Mouse (Mus musculus) spleen, adult 10 weeks (tissue): ENCODE measurements around the gene Zfp511. TPM values are rescaled to one million over a fixed set of nuclear protein-coding genes. Genes with fewer than 3 reads are reported as not detected.

Experiments used
- polyA plus RNA-seq: library from polyadenylated mRNA; stranded (reverse); fragments of 350-450 nt; fragmentation: Illumina TruSeq; extraction: RNeasy Lipid Tissue Mini Kit (QIAGEN cat#74804); gene quantifications from one replicate; pipeline ENCODE4 v1.2.3, GENCODE M21; 2015; ENCODE audit warnings: low replicate concordance; ENCODE audit not compliant: insufficient read depth

The Zfp511 gene
- polyA plus RNA-seq: 39.7 TPM

DNA sequence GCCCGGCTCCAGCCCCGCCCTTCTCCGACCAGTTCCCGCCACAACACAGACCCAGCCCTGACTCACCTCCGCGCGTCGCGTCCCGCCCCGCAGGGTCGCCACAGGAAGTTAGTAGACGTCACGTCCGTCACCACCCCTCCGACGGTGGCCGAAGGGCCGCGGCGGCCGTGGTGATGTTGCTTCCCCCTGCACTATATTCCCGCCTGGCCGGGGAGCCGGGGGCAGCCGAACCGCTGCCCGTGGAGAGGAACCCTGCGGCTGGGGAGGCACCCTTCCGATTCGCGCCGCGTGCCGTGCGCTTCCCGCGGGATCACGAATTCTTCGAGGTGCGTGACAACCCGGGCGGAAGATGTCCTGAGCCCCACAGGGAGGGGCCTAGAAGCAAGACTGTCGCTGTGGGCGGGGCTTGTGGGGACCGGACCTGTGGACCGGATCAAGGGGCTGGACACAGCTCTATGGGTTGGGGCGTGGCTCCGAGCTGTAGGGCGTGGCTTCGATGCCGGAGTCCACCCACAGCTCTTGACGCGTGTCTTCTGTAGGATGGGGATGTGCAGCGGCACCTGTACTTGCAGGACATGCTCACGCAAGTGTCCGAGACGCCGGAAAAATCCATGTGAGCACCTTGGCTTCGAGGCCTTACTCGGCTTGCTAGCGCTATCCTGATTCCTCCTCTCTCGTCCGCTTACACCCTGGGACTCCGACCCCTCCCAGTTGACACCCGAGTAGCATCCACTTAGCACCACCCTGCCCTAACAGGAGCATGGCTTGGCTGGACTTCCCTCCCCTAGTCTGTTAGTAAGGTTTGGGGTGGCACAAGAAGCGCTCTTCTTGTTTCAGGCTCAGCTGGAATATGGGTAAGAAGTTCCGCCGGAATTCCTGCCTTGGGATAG lies at the start of gene Zfp511, which contains the start of gene Tubgcp2:
Gene Zfp511 (plus strand): TSS at position 111 of the 890 bp plus-strand sequence.
Gene Tubgcp2 (minus strand): TSS at position 389 of the 890 bp plus-strand sequence.

GRCm38 (mm10) chr7:139992406-139992805 lies 43.8 kb upstream of the Zfp511 start, which contains the start of gene Adam8:
Gene Adam8 (minus strand): TSS chr7:139992562.

DNA sequence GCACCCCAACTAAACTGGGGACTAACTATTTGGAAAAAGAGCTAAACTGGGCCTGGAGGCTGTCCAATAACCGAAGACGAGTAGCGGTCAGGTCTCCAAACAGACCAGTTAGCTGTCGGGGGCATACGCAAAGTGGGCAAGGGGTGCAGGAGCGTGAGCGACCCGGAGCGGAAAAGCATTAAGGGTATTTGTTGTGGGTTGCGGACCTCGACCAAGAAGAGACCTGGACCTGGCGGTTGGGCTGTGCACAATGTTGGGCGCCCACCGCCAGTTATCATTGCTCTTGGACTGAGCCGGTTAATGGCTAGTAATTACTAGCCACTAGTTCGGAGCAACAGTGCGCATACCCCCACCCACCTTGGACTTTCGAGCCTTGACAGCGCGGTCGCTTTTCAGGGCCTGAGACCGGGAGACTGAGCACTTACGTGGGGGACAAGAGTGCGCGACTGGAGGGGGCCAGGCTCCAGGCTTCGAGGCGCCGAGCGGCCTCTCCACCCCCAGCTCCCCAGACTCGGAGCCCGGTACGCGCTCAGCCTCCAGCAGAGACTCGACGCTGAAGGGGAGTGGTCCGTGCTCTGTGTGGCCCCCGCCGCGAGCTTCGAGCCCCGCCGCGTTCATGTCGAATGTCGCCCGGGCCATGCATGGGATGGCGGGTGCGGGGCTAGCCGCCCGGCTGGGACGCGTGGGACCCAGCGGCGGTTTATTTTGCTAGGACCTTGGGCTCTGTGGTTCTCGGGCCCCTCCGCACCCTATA lies 12.3 kb downstream of the Zfp511 start, which contains the start of gene Msx3:
Gene Msx3 (minus strand): TSS at position 729 of the 754 bp plus-strand sequence.

GRCm38 (mm10) chr7:140082242-140082678 lies 46.1 kb downstream of the Zfp511 start, which contains the start of gene Caly:
Gene Caly (minus strand): TSS chr7:140082548.

Other genes with a start within 250 kb of the Zfp511 start
- gene Adgra1, start 202.2 kb upstream of the Zfp511 start, polyA plus RNA-seq: not detected
- gene Kndc1, start 141.7 kb upstream of the Zfp511 start, polyA plus RNA-seq: 0.12 TPM
- gene Utf1, start 92.6 kb upstream of the Zfp511 start, polyA plus RNA-seq: 0.19 TPM
- gene 6430531B16Rik, start 57.6 kb upstream of the Zfp511 start, polyA plus RNA-seq: not detected
- 15.3 TPM for gene Adam8, start 43.8 kb upstream of the Zfp511 start, polyA plus RNA-seq
- gene Tubgcp2, start 278 bp downstream of the Zfp511 start, polyA plus RNA-seq: 21.8 TPM
- not detected for gene Msx3, start 12.7 kb downstream of the Zfp511 start, polyA plus RNA-seq
- not detected for gene Caly, start 46.2 kb downstream of the Zfp511 start, polyA plus RNA-seq
- not detected for gene Prap1, start 57.0 kb downstream of the Zfp511 start, polyA plus RNA-seq
- 3.8 TPM for gene Fuom, start 66.0 kb downstream of the Zfp511 start, polyA plus RNA-seq
- gene Paox, start 79.4 kb downstream of the Zfp511 start, polyA plus RNA-seq: 9.2 TPM
- gene Echs1, start 80.1 kb downstream of the Zfp511 start, polyA plus RNA-seq: 39.4 TPM
- gene Mtg1, start 101.2 kb downstream of the Zfp511 start, polyA plus RNA-seq: 17.2 TPM
- 0.19 TPM for gene Sprn, start 118.5 kb downstream of the Zfp511 start, polyA plus RNA-seq
- gene Olfr522, start 128.4 kb downstream of the Zfp511 start, polyA plus RNA-seq: not detected
- not detected for gene Olfr523, start 136.8 kb downstream of the Zfp511 start, polyA plus RNA-seq
- not detected for gene Olfr524, start 169.6 kb downstream of the Zfp511 start, polyA plus RNA-seq
- 0.58 TPM for gene Cd163l1, start 181.9 kb downstream of the Zfp511 start, polyA plus RNA-seq
- gene 5830411N06Rik, start 210.9 kb downstream of the Zfp511 start, polyA plus RNA-seq: 1.0 TPM